Mouse (Mus musculus) spleen, adult 2 months (tissue): ENCODE results near the gene Tyw1. TPM values are rescaled to one million over a fixed set of nuclear protein-coding genes. Genes with fewer than 3 reads are reported as not detected.

Experiments
- DNase-seq, 2 experiments: peaks; one replicate each; pipeline versions ENCODE4 v3.0.0 to v3.0.0-alpha.2; 2012 to 2021; ENCODE audit warnings: low spot score in 2 of 2, low read depth in 1 of 2
- H3K27ac ChIP-seq: fragments of 200-500 bp; 2 replicates; pipeline ENCODE4 v1.5.1; 2012; ENCODE audit warnings: low read length, inconsistent platforms; ENCODE audit not compliant: insufficient read depth
- H3K27me3 ChIP-seq: fragments of 200-500 bp; 2 replicates; pipeline ENCODE4 v1.6.1; 2012; ENCODE audit warnings: mild to moderate bottlenecking, moderate library complexity, low read length, inconsistent platforms; ENCODE audit not compliant: control insufficient read depth, insufficient read depth
- H3K36me3 ChIP-seq: fragments of 200-500 bp; 2 replicates; pipeline ENCODE4 v1.6.1; 2012; ENCODE audit warnings: mild to moderate bottlenecking, low read length, inconsistent platforms; ENCODE audit not compliant: control insufficient read depth, insufficient read depth
- H3K4me1 ChIP-seq: fragments of 200-500 bp; 2 replicates; pipeline ENCODE4 v1.6.1; 2011; ENCODE audit warnings: inconsistent platforms; ENCODE audit not compliant: control insufficient read depth, insufficient read depth, insufficient read length
- H3K4me3 ChIP-seq: fragments of 200-500 bp; 2 replicates; pipeline ENCODE4 v1.5.1; 2011; ENCODE audit warnings: mild to moderate bottlenecking, inconsistent platforms; ENCODE audit not compliant: insufficient read depth, insufficient read length; ENCODE audit errors: extremely low read depth
- CTCF ChIP-seq: fragments of 200-500 bp; IDR thresholded peaks from 2 replicates; pipeline ENCODE4 v1.5.1; 2011; ENCODE audit warnings: mild to moderate bottlenecking, inconsistent platforms; ENCODE audit not compliant: insufficient read depth, insufficient read length, insufficient replicate concordance; ENCODE audit errors: extremely low read depth
- POLR2A ChIP-seq: fragments of 200-500 bp; IDR thresholded peaks from 2 replicates; pipeline ENCODE4 v1.6.1; 2011; ENCODE audit warnings: low read depth, low read length, inconsistent platforms
- WGBS: fragments of 180-500 bp; shearing (Covaris S2); methylation state at CpG from one replicate; pipeline ENCODE4 v1.1.7; 2018; 5-methylcytosine and 5-hydroxymethylcytosine counted together
- polyA plus RNA-seq: library from polyadenylated mRNA; depleted of rRNA; stranded (reverse); fragments of >200 nt; gene quantifications from 2 replicates; pipeline ENCODE4 v1.2.3, GENCODE M21; 2012; rRNA removed

The Tyw1 gene
- polyA plus RNA-seq, result 7.9 and 9.0 TPM in 2 replicates

GRCm38 (mm10) chr5:130255017-130255720, at the start of gene Tyw1, which contains the start of gene Sbds:
Gene Tyw1 (plus strand): TSS chr5:130255619.
Gene Sbds (minus strand): TSS chr5:130255530.
- Histone ChIP-seq H3K27ac (peak within 1 kb of the TSS; percentile 91), H3K4me1 (peaks cover 2% of the 10 kb centered on the region; the same call in 1 of the 2 replicates), H3K36me3 (peaks cover 25% of the 10 kb centered on the region), H3K4me3 (peak within 1 kb of the TSS; percentile 84), H3K27me3 (no peaks in the 10 kb centered on the region)
- peak; percentile 93 for TF ChIP-seq POLR2A
- no peak for TF ChIP-seq CTCF
- WGBS, result under 1% methylated on average over 52 of the region's 52 CpGs
- DNase-seq, result peak; percentile 98 to 99

- H3K36me3 ChIP-seq, result peaks cover 28% of the 10 kb centered on the region
- H3K4me3 ChIP-seq, result no peak overlapping the region
- over 99% methylated on average over 4 of the region's 4 CpGs for WGBS
- H3K4me1 ChIP-seq, result peaks cover 10% of the 10 kb centered on the region; the same call in 1 of the 2 replicates
- no peak overlapping the region for H3K27ac ChIP-seq
- H3K27me3 ChIP-seq, result no peaks in the 10 kb centered on the region
- TF ChIP-seq CTCF (no peak), POLR2A (no peak)
- DNase-seq, result no peak
These were observed 48.1 kb upstream of the Tyw1 start for GRCm38 (mm10) chr5:130207299-130207698.

- no peak overlapping the region for H3K27ac ChIP-seq
- DNase-seq, result no peak
- TF ChIP-seq POLR2A (no peak), CTCF (no peak)
- peaks cover 30% of the 10 kb centered on the region for H3K36me3 ChIP-seq
- H3K27me3 ChIP-seq, result no peaks in the 10 kb centered on the region
- 96% methylated on average over 11 of the region's 11 CpGs for WGBS
- no peaks in the 10 kb centered on the region for H3K4me1 ChIP-seq
- no peak overlapping the region for H3K4me3 ChIP-seq
These were observed 42.5 kb upstream of the Tyw1 start for GRCm38 (mm10) chr5:130212956-130213355.

- no peak within 1 kb of the TSS for H3K4me3 ChIP-seq
- no peak within 1 kb of the TSS for H3K27ac ChIP-seq
- 86% methylated on average over 7 of the region's 7 CpGs for WGBS
- no peak for DNase-seq
- H3K4me1 ChIP-seq, result no peaks in the 10 kb centered on the region
- no peaks in the 10 kb centered on the region for H3K27me3 ChIP-seq
- no peak for TF ChIP-seq CTCF
- TF ChIP-seq POLR2A, result no peak
- H3K36me3 ChIP-seq, result peaks cover 13% of the 10 kb centered on the region
These were observed 38.6 kb upstream of the Tyw1 start, which contains the start of gene Tmem248 for GRCm38 (mm10) chr5:130216781-130217180. Gene Tmem248 (plus strand): TSS chr5:130217081.

- no peaks in the 10 kb centered on the region for H3K27me3 ChIP-seq
- peaks cover 8% of the 10 kb centered on the region for H3K36me3 ChIP-seq
- 88% methylated on average over 4 of the region's 4 CpGs for WGBS
These were observed 38.0 kb upstream of the Tyw1 start for GRCm38 (mm10) chr5:130217406-130217805.

GRCm38 (mm10) chr5:130218336-130218735, 37.1 kb upstream of the Tyw1 start:
- no peak for DNase-seq
- TF ChIP-seq CTCF, result no peak
- no peak for TF ChIP-seq POLR2A
- WGBS, result 97% methylated on average over 5 of the region's 5 CpGs
- H3K36me3 ChIP-seq, result peaks cover 4% of the 10 kb centered on the region
- no peaks in the 10 kb centered on the region for H3K27me3 ChIP-seq
- H3K27ac ChIP-seq, result no peak overlapping the region
- H3K4me1 ChIP-seq, result peaks cover 4% of the 10 kb centered on the region
- H3K4me3 ChIP-seq, result no peak overlapping the region

More at GRCm38 (mm10) chr5:130217406-130217805, 38.0 kb upstream of the Tyw1 start:
- Histone ChIP-seq H3K4me1 (no peaks in the 10 kb centered on the region), H3K4me3 (no peak overlapping the region), H3K27ac (no peak overlapping the region)
- TF ChIP-seq POLR2A (no peak), CTCF (no peak)
- no peak for DNase-seq

- Histone ChIP-seq H3K36me3 (no peaks in the 10 kb centered on the region), H3K4me3 (no peak overlapping the region), H3K4me1 (peaks cover 4% of the 10 kb centered on the region), H3K27ac (no peak overlapping the region), H3K27me3 (no peaks in the 10 kb centered on the region)
- WGBS, result 55% methylated on average over 2 of the region's 2 CpGs
- no peak for DNase-seq
- TF ChIP-seq CTCF (no peak), POLR2A (no peak)
These were observed 34.1 kb upstream of the Tyw1 start for GRCm38 (mm10) chr5:130221316-130221715.
